Mouse (Mus musculus) inflammation-experienced regulatory T-cells, adult 16 weeks (primary cell): ENCODE data around the gene Igsf8. TPM values are rescaled to one million over a fixed set of nuclear protein-coding genes. Genes with fewer than 3 reads are reported as not detected.

Experiments
- polyA plus RNA-seq: library from polyadenylated mRNA; unstranded; fragments of 100-300 nt; shearing (Covaris generic); gene quantifications from one replicate; pipeline ENCODE4 v1.2.1, GENCODE M21; 2017

Igsf8 gene
- 41.7 TPM for polyA plus RNA-seq

GRCm38 (mm10) chr1:172261477-172262078 lies at the start of gene Igsf8:
TSS of gene Igsf8 (plus strand) at chr1:172261641.

GRCm38 (mm10) chr1:172219451-172220406 lies 41.7 kb upstream of the Igsf8 start, which contains the start of gene Casq1:
TSS of gene Casq1 (minus strand) at chr1:172219868.

GRCm38 (mm10) chr1:172258314-172258713 lies 3.1 kb upstream of the Igsf8 start, which contains the start of gene Atp1a4:
TSS of gene Atp1a4 (minus strand) at chr1:172258414.

GRCm38 (mm10) chr1:172297611-172298537 lies 36.4 kb downstream of the Igsf8 start, which contains the start of gene Atp1a2:
TSS of gene Atp1a2 (minus strand) at chr1:172298064.

GRCm38 (mm10) chr1:172329131-172329530 lies 67.7 kb downstream of the Igsf8 start, which contains the start of gene Kcnj9:
TSS of gene Kcnj9 (minus strand) at chr1:172329318.

GRCm38 (mm10) chr1:172340729-172341321 lies 79.4 kb downstream of the Igsf8 start, which contains the start of gene Kcnj10:
TSS of gene Kcnj10 (plus strand) at chr1:172341210.

Other genes with a start within 250 kb of the Igsf8 start
- 2.1 TPM for gene Vangl2, start 233.2 kb upstream of the Igsf8 start, polyA plus RNA-seq
- not detected for gene Nhlh1, start 204.1 kb upstream of the Igsf8 start, polyA plus RNA-seq
- gene Copa, start 179.1 kb upstream of the Igsf8 start, polyA plus RNA-seq = 315 TPM
- gene Ncstn, start 178.8 kb upstream of the Igsf8 start, polyA plus RNA-seq = 167 TPM
- 59.9 TPM for gene Pex19, start 134.9 kb upstream of the Igsf8 start, polyA plus RNA-seq
- 189 TPM for gene Dcaf8, start 113.6 kb upstream of the Igsf8 start, polyA plus RNA-seq
- 82.7 TPM for gene Pea15a, start 54.8 kb upstream of the Igsf8 start, polyA plus RNA-seq
- not detected for gene Casq1, start 41.8 kb upstream of the Igsf8 start, polyA plus RNA-seq
- gene Atp1a4, start 3.2 kb upstream of the Igsf8 start, polyA plus RNA-seq = not detected
- gene Atp1a2, start 36.4 kb downstream of the Igsf8 start, polyA plus RNA-seq = 0.06 TPM
- 0.12 TPM for gene Kcnj9, start 67.7 kb downstream of the Igsf8 start, polyA plus RNA-seq
- gene Kcnj10, start 79.6 kb downstream of the Igsf8 start, polyA plus RNA-seq = 0.09 TPM
- 11.8 TPM for gene Pigm, start 114.9 kb downstream of the Igsf8 start, polyA plus RNA-seq
- gene Slamf9, start 213.7 kb downstream of the Igsf8 start, polyA plus RNA-seq = 0.37 TPM
- 1.2 TPM for gene Igsf9, start 220.1 kb downstream of the Igsf8 start, polyA plus RNA-seq
- gene Tagln2, start 238.4 kb downstream of the Igsf8 start, polyA plus RNA-seq = 397 TPM